Mouse (Mus musculus): ENCODE data around the gene Ccdc7a. TPM values are rescaled to one million over a fixed set of nuclear protein-coding genes. Genes with fewer than 3 reads are reported as not detected.
"Not testable (repeated sequence)": the region's sequence is repeated elsewhere in the genome, so short reads cannot be mapped to it uniquely, and the experiment has no call there.

Ccdc7a gene
- not detected in 2 replicates for polyA plus RNA-seq (2015; fragmentation: Nextera tagmentation; extraction: Ambion mirVana)

DNA sequence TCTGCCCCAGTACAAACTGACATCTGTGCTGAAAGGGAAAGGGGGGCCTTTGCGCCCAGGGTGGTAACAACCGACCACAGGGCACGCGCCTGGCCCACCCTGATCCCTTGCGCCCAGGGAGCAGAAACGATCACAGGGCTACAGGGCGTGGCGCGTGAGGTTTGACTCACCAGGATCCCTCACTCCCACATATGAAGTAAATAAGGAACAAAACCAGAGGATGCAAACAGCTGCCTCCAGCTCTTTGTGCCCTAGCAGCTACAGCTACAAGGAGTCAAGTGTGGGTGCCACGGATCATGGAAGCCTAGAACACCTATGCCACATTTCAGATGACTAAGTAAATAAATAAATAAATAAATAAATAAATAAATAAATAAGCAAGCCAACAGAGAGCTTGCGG, at the start of gene Ccdc7a:
TSS of gene Ccdc7a (minus strand) at position 101 of the 400 bp plus-strand sequence.
- H3K9me3 ChIP-seq (ENCODE audit: low read length); H3K36me3 ChIP-seq (ENCODE audit: insufficient read depth, low read length); H3K9ac ChIP-seq (replicated peaks; ENCODE audit: low read length); H3K27me3 ChIP-seq (ENCODE audit: insufficient read depth, low read length); H3K27ac ChIP-seq (ENCODE audit: low read length); ATAC-seq (ENCODE audit: low FRiP score, low TSS enrichment); H3K4me1 ChIP-seq (ENCODE audit: insufficient read depth, low read length); H3K4me2 ChIP-seq (replicated peaks; ENCODE audit: low read depth, low read length); H3K4me3 ChIP-seq (ENCODE audit: low read length): not testable (repeated sequence)
- 100% methylated on average over 2 of the region's 11 CpGs for WGBS

DNA sequence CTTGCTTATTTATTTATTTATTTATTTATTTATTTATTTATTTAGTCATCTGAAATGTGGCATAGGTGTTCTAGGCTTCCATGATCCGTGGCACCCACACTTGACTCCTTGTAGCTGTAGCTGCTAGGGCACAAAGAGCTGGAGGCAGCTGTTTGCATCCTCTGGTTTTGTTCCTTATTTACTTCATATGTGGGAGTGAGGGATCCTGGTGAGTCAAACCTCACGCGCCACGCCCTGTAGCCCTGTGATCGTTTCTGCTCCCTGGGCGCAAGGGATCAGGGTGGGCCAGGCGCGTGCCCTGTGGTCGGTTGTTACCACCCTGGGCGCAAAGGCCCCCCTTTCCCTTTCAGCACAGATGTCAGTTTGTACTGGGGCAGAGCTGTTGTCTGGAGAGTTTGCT, 1.5 kb upstream of the Ccdc7a start, which contains the start of gene Ccdc7b:
TSS of gene Ccdc7b (plus strand) at position 301 of the 400 bp plus-strand sequence.
- not testable (repeated sequence) for H3K4me1 ChIP-seq (ENCODE audit: insufficient read depth, low read length); H3K9ac ChIP-seq (replicated peaks; ENCODE audit: low read length); H3K36me3 ChIP-seq (ENCODE audit: insufficient read depth, low read length); H3K27me3 ChIP-seq (ENCODE audit: insufficient read depth, low read length); ATAC-seq (ENCODE audit: low FRiP score, low TSS enrichment); H3K4me3 ChIP-seq (ENCODE audit: low read length); H3K9me3 ChIP-seq (ENCODE audit: low read length); H3K27ac ChIP-seq (ENCODE audit: low read length); H3K4me2 ChIP-seq (replicated peaks; ENCODE audit: low read depth, low read length)
- WGBS, result 89% methylated on average over 1 of the region's 10 CpGs

DNA sequence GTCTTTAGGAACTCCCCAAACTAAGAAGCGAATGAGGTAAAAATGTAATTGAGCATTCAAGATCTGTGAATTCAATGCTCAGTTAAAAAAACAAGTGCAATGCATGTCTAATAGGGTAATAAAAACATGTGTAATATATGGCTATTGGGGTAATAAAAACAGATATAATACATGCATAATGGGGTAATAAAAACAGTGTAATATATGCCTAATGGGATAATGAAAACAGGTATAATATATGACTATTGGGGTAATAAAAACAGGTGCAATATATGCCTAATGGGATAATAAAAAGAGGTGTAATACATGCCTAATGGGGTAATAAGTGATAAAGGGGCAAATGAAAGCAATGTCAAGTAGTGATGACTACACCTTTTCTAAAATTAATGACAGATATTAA, 73.9 kb downstream of the Ccdc7a start:
- Histone ChIP-seq H3K4me3 (ENCODE audit: low read length) (no peak overlapping the region), H3K36me3 (ENCODE audit: insufficient read depth, low read length) (no peaks in the 10 kb centered on the region), H3K9ac (replicated peaks; ENCODE audit: low read length) (no peak overlapping the region), H3K9me3 (ENCODE audit: low read length) (no peaks in the 10 kb centered on the region), H3K27me3 (ENCODE audit: insufficient read depth, low read length) (no peaks in the 10 kb centered on the region), H3K4me2 (replicated peaks; ENCODE audit: low read depth, low read length) (no peak overlapping the region), H3K4me1 (ENCODE audit: insufficient read depth, low read length) (no peaks in the 10 kb centered on the region), H3K27ac (ENCODE audit: low read length) (no peak overlapping the region)
- WGBS, result 81% methylated on average over 1 of the region's 1 CpGs
- ATAC-seq (ENCODE audit: low FRiP score, low TSS enrichment), result no peak

DNA sequence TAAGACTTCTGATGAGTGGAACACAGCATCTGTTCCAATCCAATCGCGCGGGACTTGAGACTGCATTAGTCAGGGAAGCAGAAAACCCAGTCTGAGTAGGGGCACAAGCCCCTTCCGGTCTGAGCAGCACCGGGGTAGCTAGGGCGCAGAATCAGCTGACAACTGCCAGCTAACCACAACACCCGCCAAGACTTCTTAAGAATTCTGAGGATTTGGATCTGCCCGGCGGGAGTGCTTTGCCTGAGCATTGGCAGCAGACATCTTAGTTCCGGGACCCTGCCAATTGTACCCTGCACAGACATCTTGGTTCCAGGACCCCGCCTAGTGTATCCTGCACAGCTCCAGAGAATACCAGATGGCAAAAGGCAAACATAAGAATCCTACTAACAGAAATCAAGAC, 116.4 kb downstream of the Ccdc7a start:
- not testable (repeated sequence) for H3K4me2 ChIP-seq (replicated peaks; ENCODE audit: low read depth, low read length); H3K27me3 ChIP-seq (ENCODE audit: insufficient read depth, low read length); H3K9me3 ChIP-seq (ENCODE audit: low read length); ATAC-seq (ENCODE audit: low FRiP score, low TSS enrichment); H3K9ac ChIP-seq (replicated peaks; ENCODE audit: low read length); H3K4me3 ChIP-seq (ENCODE audit: low read length); H3K36me3 ChIP-seq (ENCODE audit: insufficient read depth, low read length); H3K4me1 ChIP-seq (ENCODE audit: insufficient read depth, low read length); H3K27ac ChIP-seq (ENCODE audit: low read length)
- 79% methylated on average over 11 of the region's 11 CpGs for WGBS

DNA sequence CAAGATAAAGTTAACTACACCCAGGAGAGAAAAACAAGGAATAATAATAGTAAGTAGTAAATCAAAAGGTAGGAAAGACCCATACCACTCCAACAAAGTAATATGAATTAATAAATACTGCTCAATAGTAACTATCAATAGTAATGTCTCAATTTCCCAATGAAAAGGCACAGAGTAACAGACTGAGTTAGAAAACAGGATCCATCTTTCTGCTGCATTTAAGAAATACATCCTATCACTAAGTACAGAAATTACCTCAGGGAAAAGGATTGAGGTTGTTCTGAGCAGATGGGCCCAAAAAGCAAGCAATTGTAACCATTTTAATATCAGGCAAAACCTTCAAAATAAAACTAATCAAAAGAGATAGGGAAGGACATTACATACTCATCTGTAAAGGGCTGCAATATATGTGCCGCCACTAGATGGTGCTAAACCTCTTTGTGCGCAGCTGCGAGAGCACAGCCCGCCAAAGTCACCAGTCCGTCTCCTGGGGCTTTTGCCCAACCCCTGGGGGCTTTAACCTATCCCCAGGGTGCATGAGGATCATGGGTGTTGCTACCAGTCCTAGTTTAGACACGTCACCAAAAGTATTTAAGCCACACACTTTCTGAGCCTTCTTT, 124.2 kb downstream of the Ccdc7a start:
- not testable (repeated sequence) for ATAC-seq (ENCODE audit: low FRiP score, low TSS enrichment); H3K27ac ChIP-seq (ENCODE audit: low read length); H3K4me1 ChIP-seq (ENCODE audit: insufficient read depth, low read length); H3K36me3 ChIP-seq (ENCODE audit: insufficient read depth, low read length); H3K9ac ChIP-seq (replicated peaks; ENCODE audit: low read length); H3K4me2 ChIP-seq (replicated peaks; ENCODE audit: low read depth, low read length); H3K27me3 ChIP-seq (ENCODE audit: insufficient read depth, low read length); H3K4me3 ChIP-seq (ENCODE audit: low read length); H3K9me3 ChIP-seq (ENCODE audit: low read length)
- 9% methylated on average over 6 of the region's 6 CpGs for WGBS

DNA sequence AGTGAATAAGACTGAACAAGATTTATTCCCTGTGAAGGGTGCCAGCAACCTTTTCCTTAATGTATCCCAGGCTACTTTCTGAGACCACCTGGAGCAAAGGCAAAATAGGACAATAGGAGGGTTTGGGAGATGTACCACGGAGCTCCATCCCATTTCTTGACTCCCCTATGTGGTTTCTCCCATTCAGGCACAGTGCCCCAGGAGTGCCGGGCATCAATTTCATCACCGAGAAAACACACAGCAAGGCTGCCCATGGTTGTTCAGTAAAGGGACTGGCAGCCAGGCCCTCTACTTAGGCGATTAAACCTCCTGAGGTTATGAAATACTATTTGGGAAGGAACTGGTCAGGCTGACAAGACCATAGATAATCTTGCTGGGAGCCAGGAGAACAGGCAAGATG, 131.9 kb downstream of the Ccdc7a start:
- no peak overlapping the region for H3K4me3 ChIP-seq (ENCODE audit: low read length)
- no peak overlapping the region for H3K27ac ChIP-seq (ENCODE audit: low read length)
- H3K9ac ChIP-seq (replicated peaks; ENCODE audit: low read length), result no peak overlapping the region
- no peak overlapping the region for H3K4me2 ChIP-seq (replicated peaks; ENCODE audit: low read depth, low read length)
- ATAC-seq (ENCODE audit: low FRiP score, low TSS enrichment), result no peak
- no peaks in the 10 kb centered on the region for H3K36me3 ChIP-seq (ENCODE audit: insufficient read depth, low read length)
- H3K9me3 ChIP-seq (ENCODE audit: low read length), result no peaks in the 10 kb centered on the region
- WGBS, result 60% methylated on average over 4 of the region's 4 CpGs
- no peaks in the 10 kb centered on the region for H3K27me3 ChIP-seq (ENCODE audit: insufficient read depth, low read length)
- no peaks in the 10 kb centered on the region for H3K4me1 ChIP-seq (ENCODE audit: insufficient read depth, low read length)

DNA sequence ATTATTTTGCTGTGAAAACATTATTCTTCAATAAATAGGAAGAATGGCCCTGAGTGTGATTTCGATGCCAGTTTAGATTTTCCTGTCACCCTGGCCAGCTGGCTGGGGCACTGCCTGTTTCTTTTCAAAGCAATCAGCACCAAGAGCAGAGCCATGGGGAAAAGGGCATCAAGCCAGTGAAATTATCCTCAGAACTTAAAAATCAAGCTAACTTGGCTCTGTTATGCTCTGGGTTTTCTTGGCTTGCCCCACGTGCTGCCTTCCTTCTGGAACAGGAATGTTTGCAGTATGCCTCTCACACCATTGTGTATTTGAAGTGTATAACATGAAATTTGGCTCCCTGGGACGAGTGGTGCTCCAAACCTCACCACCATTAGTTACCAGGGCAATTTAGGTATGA, 182.6 kb downstream of the Ccdc7a start:
- Histone ChIP-seq H3K27me3 (ENCODE audit: insufficient read depth, low read length) (no peaks in the 10 kb centered on the region), H3K4me3 (ENCODE audit: low read length) (no peak overlapping the region)
- no peak for ATAC-seq (ENCODE audit: low FRiP score, low TSS enrichment)

DNA sequence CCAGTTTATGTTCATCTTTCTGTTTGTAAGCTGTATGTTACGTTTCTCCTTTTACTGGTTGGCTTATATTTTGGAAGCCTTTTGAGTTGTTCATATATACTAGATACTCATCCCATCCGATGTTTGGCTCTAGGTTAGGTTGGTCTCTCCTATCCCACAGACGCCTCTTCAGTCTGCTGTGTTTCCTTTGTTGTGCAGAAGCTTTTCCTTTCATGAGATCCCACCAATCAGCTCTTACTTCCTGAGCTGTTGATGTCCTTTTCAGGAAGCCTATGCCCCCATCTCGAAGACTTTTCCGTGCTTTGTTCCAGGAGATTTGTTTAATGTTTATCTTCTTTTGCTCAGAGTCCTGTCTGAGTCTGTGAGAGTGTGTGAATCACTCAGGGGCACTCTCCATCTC, 221.6 kb downstream of the Ccdc7a start:
- 55% methylated on average over 5 of the region's 5 CpGs for WGBS
- Histone ChIP-seq H3K27me3 (ENCODE audit: insufficient read depth, low read length) (no peaks in the 10 kb centered on the region), H3K9me3 (ENCODE audit: low read length) (no peaks in the 10 kb centered on the region), H3K4me1 (ENCODE audit: insufficient read depth, low read length) (no peaks in the 10 kb centered on the region), H3K36me3 (ENCODE audit: insufficient read depth, low read length) (no peaks in the 10 kb centered on the region), H3K9ac (replicated peaks; ENCODE audit: low read length) (no peak overlapping the region), H3K4me3 (ENCODE audit: low read length) (no peak overlapping the region), H3K27ac (ENCODE audit: low read length) (no peak overlapping the region), H3K4me2 (replicated peaks; ENCODE audit: low read depth, low read length) (no peak overlapping the region)
- ATAC-seq (ENCODE audit: low FRiP score, low TSS enrichment), result no peak

More for the DNA sequence above, 182.6 kb downstream of the Ccdc7a start:
- H3K4me1 ChIP-seq (ENCODE audit: insufficient read depth, low read length), result no peaks in the 10 kb centered on the region
- H3K9ac ChIP-seq (replicated peaks; ENCODE audit: low read length), result no peak overlapping the region
- H3K27ac ChIP-seq (ENCODE audit: low read length), result no peak overlapping the region
- WGBS, result 57% methylated on average over 3 of the region's 3 CpGs
- no peaks in the 10 kb centered on the region for H3K36me3 ChIP-seq (ENCODE audit: insufficient read depth, low read length)
- no peaks in the 10 kb centered on the region for H3K9me3 ChIP-seq (ENCODE audit: low read length)
- no peak overlapping the region for H3K4me2 ChIP-seq (replicated peaks; ENCODE audit: low read depth, low read length)

DNA sequence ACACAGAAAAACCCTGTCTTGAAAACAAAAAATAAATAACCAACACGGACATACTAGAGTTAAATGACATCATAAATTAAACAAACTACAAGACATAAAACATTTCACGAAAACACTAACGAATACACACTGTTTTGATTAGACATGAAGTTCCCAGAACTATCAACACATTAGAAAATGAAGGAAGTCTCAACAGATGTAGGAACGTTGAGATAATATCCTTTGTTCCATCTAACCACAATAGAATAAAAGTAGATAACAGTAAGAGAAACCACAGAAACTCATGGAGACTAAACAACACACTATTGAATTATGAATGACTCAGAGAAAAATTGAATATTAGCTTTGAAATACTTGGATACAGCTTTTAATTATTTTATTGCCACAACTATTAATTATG, 252.8 kb downstream of the Ccdc7a start:
- Histone ChIP-seq H3K27ac (ENCODE audit: low read length) (no peak overlapping the region), H3K9ac (replicated peaks; ENCODE audit: low read length) (no peak overlapping the region), H3K4me3 (ENCODE audit: low read length) (no peak overlapping the region), H3K36me3 (ENCODE audit: insufficient read depth, low read length) (no peaks in the 10 kb centered on the region), H3K4me1 (ENCODE audit: insufficient read depth, low read length) (no peaks in the 10 kb centered on the region), H3K27me3 (ENCODE audit: insufficient read depth, low read length) (no peaks in the 10 kb centered on the region), H3K4me2 (replicated peaks; ENCODE audit: low read depth, low read length) (no peak overlapping the region), H3K9me3 (ENCODE audit: low read length) (no peaks in the 10 kb centered on the region)
- 59% methylated on average over 4 of the region's 4 CpGs for WGBS
- ATAC-seq (ENCODE audit: low FRiP score, low TSS enrichment), result no peak

DNA sequence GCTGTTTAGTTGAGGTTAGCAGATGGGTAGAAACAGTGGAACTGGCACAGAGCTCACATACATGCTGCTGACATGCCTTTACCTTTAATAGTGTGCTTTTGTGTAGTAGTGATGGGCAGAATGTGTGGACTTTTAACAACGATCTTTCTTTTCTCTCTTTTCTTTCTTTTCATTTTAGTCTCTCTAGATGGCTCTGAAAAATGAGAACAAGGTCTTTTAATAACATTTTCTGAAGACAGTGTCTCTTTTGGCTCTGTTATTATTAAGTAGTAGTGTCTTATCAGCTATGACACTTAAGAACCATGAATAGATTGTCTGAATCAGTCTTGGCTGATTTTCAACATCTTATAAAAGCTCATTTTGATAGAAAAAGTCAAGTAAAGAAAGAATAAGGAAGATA, 266.7 kb downstream of the Ccdc7a start, which contains the start of gene Gm3952:
TSS of gene Gm3952 (minus strand) at position 101 of the 400 bp plus-strand sequence.
- no peak within 1 kb of the TSS for H3K4me3 ChIP-seq (ENCODE audit: low read length)
- no peaks in the 10 kb centered on the region for H3K4me1 ChIP-seq (ENCODE audit: insufficient read depth, low read length)
- H3K27me3 ChIP-seq (ENCODE audit: insufficient read depth, low read length), result no peaks in the 10 kb centered on the region
- WGBS, result 73% methylated on average over 1 of the region's 1 CpGs
- H3K27ac ChIP-seq (ENCODE audit: low read length), result no peak within 1 kb of the TSS
- H3K9ac ChIP-seq (replicated peaks; ENCODE audit: low read length), result no peak within 1 kb of the TSS
- no peak within 1 kb of the TSS for H3K4me2 ChIP-seq (replicated peaks; ENCODE audit: low read depth, low read length)
- ATAC-seq (ENCODE audit: low FRiP score, low TSS enrichment), result no peak
- no peaks in the 10 kb centered on the region for H3K9me3 ChIP-seq (ENCODE audit: low read length)
- H3K36me3 ChIP-seq (ENCODE audit: insufficient read depth, low read length), result no peaks in the 10 kb centered on the region

Data from kidney, embryonic 16.5 days (tissue).